Mouse (Mus musculus): ENCODE data around the gene Gm4491. TPM values are rescaled to one million over a fixed set of nuclear protein-coding genes. Genes with fewer than 3 reads are reported as not detected.

Gene Gm4491
- not detected in 2 replicates for polyA plus RNA-seq (2015; fragmentation: Nextera tagmentation; extraction: Ambion mirVana)

GRCm38 (mm10) chr14:57115823-57116544, at the start of gene Gm4491:
Gene Gm4491, minus strand, starts transcription at chr14:57115883.
- H3K4me1 ChIP-seq (replicated peaks; ENCODE audit: insufficient read depth, low read length): no peaks in the 10 kb centered on the region
- peak; percentile 59 for DNase-seq (ENCODE audit: low spot score)
- no peak for TF ChIP-seq CTCF (IDR thresholded peaks at IDR 0.05; ENCODE audit: low read depth)
- no peaks in the 10 kb centered on the region for H3K27me3 ChIP-seq (ENCODE audit: insufficient read depth, low read length)
- ATAC-seq (replicated peaks; ENCODE audit: low FRiP score, low read depth): no peak
- H3K27ac ChIP-seq: no peak within 1 kb of the TSS
- H3K9ac ChIP-seq (ENCODE audit: low read depth, low read length): no peak within 1 kb of the TSS
- 0 out of 2 replicates have a peak within 1 kb of the TSS, but pooled peaks have one; percentile 6 for H3K4me2 ChIP-seq (ENCODE audit: low read length)
- no peak within 1 kb of the TSS for H3K4me3 ChIP-seq (replicated peaks; ENCODE audit: low read depth, low read length)
- no peaks in the 10 kb centered on the region for H3K9me3 ChIP-seq (replicated peaks; ENCODE audit: low read length)
- 19% methylated on average over 13 of the region's 13 CpGs for WGBS
- H3K36me3 ChIP-seq (ENCODE audit: insufficient read depth, low read length): no peaks in the 10 kb centered on the region

GRCm38 (mm10) chr14:57161833-57162232, 46.1 kb upstream of the Gm4491 start:
- Histone ChIP-seq H3K4me2 (ENCODE audit: low read length) (no peak overlapping the region), H3K4me3 (replicated peaks; ENCODE audit: low read depth, low read length) (no peak overlapping the region), H3K4me1 (replicated peaks; ENCODE audit: insufficient read depth, low read length) (no peaks in the 10 kb centered on the region), H3K9ac (ENCODE audit: low read depth, low read length) (no peak overlapping the region), H3K36me3 (ENCODE audit: insufficient read depth, low read length) (no peaks in the 10 kb centered on the region), H3K27me3 (ENCODE audit: insufficient read depth, low read length) (no peaks in the 10 kb centered on the region), H3K9me3 (replicated peaks; ENCODE audit: low read length) (no peaks in the 10 kb centered on the region), H3K27ac (no peak overlapping the region)
- ATAC-seq (replicated peaks; ENCODE audit: low FRiP score, low read depth): no peak
- no peak for TF ChIP-seq CTCF (IDR thresholded peaks at IDR 0.05; ENCODE audit: low read depth)
- DNase-seq (ENCODE audit: low spot score): no peak
- 49% methylated on average over 2 of the region's 2 CpGs for WGBS

GRCm38 (mm10) chr14:57161201-57161600, 45.5 kb upstream of the Gm4491 start:
- no peak overlapping the region for H3K9ac ChIP-seq (ENCODE audit: low read depth, low read length)
- TF ChIP-seq CTCF (IDR thresholded peaks at IDR 0.05; ENCODE audit: low read depth): no peak
- DNase-seq (ENCODE audit: low spot score) (no peak), ATAC-seq (replicated peaks; ENCODE audit: low FRiP score, low read depth) (no peak)
- no peak overlapping the region for H3K4me3 ChIP-seq (replicated peaks; ENCODE audit: low read depth, low read length)
- no peaks in the 10 kb centered on the region for H3K4me1 ChIP-seq (replicated peaks; ENCODE audit: insufficient read depth, low read length)
- WGBS: 47% methylated on average over 4 of the region's 4 CpGs
- no peak overlapping the region for H3K27ac ChIP-seq
- no peaks in the 10 kb centered on the region for H3K9me3 ChIP-seq (replicated peaks; ENCODE audit: low read length)
- H3K27me3 ChIP-seq (ENCODE audit: insufficient read depth, low read length): no peaks in the 10 kb centered on the region
- no peak overlapping the region for H3K4me2 ChIP-seq (ENCODE audit: low read length)
- no peaks in the 10 kb centered on the region for H3K36me3 ChIP-seq (ENCODE audit: insufficient read depth, low read length)

- Histone ChIP-seq H3K4me1 (replicated peaks; ENCODE audit: insufficient read depth, low read length) (no peaks in the 10 kb centered on the region), H3K27ac (no peak overlapping the region), H3K36me3 (ENCODE audit: insufficient read depth, low read length) (no peaks in the 10 kb centered on the region), H3K9me3 (replicated peaks; ENCODE audit: low read length) (no peaks in the 10 kb centered on the region), H3K4me2 (ENCODE audit: low read length) (no peak overlapping the region), H3K27me3 (ENCODE audit: insufficient read depth, low read length) (no peaks in the 10 kb centered on the region), H3K4me3 (replicated peaks; ENCODE audit: low read depth, low read length) (no peak overlapping the region), H3K9ac (ENCODE audit: low read depth, low read length) (no peak overlapping the region)
- no peak for TF ChIP-seq CTCF (IDR thresholded peaks at IDR 0.05; ENCODE audit: low read depth)
- DNase-seq (ENCODE audit: low spot score) (no peak), ATAC-seq (replicated peaks; ENCODE audit: low FRiP score, low read depth) (no peak)
- WGBS: 45% methylated on average over 6 of the region's 6 CpGs
Observed at GRCm38 (mm10) chr14:57154916-57155315, 39.2 kb upstream of the Gm4491 start.

GRCm38 (mm10) chr14:57145741-57146140, 30.1 kb upstream of the Gm4491 start:
- H3K9ac ChIP-seq (ENCODE audit: low read depth, low read length): no peak overlapping the region
- no peak overlapping the region for H3K27ac ChIP-seq
- H3K9me3 ChIP-seq (replicated peaks; ENCODE audit: low read length): no peaks in the 10 kb centered on the region

GRCm38 (mm10) chr14:57135265-57135664, 19.6 kb upstream of the Gm4491 start:
- Histone ChIP-seq H3K36me3 (ENCODE audit: insufficient read depth, low read length) (no peaks in the 10 kb centered on the region), H3K4me3 (replicated peaks; ENCODE audit: low read depth, low read length) (no peak overlapping the region), H3K4me1 (replicated peaks; ENCODE audit: insufficient read depth, low read length) (no peaks in the 10 kb centered on the region), H3K9me3 (replicated peaks; ENCODE audit: low read length) (no peaks in the 10 kb centered on the region), H3K27ac (no peak overlapping the region), H3K9ac (ENCODE audit: low read depth, low read length) (no peak overlapping the region), H3K27me3 (ENCODE audit: insufficient read depth, low read length) (peaks cover 13% of the 10 kb centered on the region; the same call in 1 of the 2 replicates), H3K4me2 (ENCODE audit: low read length) (no peak overlapping the region)
- 38% methylated on average over 8 of the region's 8 CpGs for WGBS
- DNase-seq (ENCODE audit: low spot score): peak; percentile 27
- ATAC-seq (replicated peaks; ENCODE audit: low FRiP score, low read depth): no peak
- no peak for TF ChIP-seq CTCF (IDR thresholded peaks at IDR 0.05; ENCODE audit: low read depth)

More at GRCm38 (mm10) chr14:57145741-57146140, 30.1 kb upstream of the Gm4491 start:
- no peak overlapping the region for H3K4me3 ChIP-seq (replicated peaks; ENCODE audit: low read depth, low read length)
- 33% methylated on average over 4 of the region's 4 CpGs for WGBS
- no peak overlapping the region for H3K4me2 ChIP-seq (ENCODE audit: low read length)
- no peaks in the 10 kb centered on the region for H3K36me3 ChIP-seq (ENCODE audit: insufficient read depth, low read length)
- no peak for TF ChIP-seq CTCF (IDR thresholded peaks at IDR 0.05; ENCODE audit: low read depth)
- no peak for ATAC-seq (replicated peaks; ENCODE audit: low FRiP score, low read depth)
- H3K27me3 ChIP-seq (ENCODE audit: insufficient read depth, low read length): no peaks in the 10 kb centered on the region
- H3K4me1 ChIP-seq (replicated peaks; ENCODE audit: insufficient read depth, low read length): no peaks in the 10 kb centered on the region
- peak; percentile 29 for DNase-seq (ENCODE audit: low spot score)

Measured in kidney, postnatal 0 days (tissue).